Mouse (Mus musculus) gastrocnemius, postnatal 36 days (tissue): ENCODE results near the gene 2210010C04Rik. TPM values are rescaled to one million over a fixed set of nuclear protein-coding genes. Genes with fewer than 3 reads are reported as not detected.
"Not testable (repeated sequence)": the region's sequence is repeated elsewhere in the genome, so short reads cannot be mapped to it uniquely, and the experiment has no call there.

Experiments used
- DNase-seq, 2 experiments: peaks; one replicate each; pipeline ENCODE4 v3.0.0; 2022
- intact Hi-C: fragments of 180-260 bp; cut with DNase I; formaldehyde crosslinking; loops from one replicate; pipeline ENCODE4 v1.15.1; 2025
- total RNA-seq, 2 experiments: library from RNA; stranded (reverse); gene quantifications; 2 replicates each; pipeline ENCODE4 v1.2.3; 2021

2210010C04Rik gene
- total RNA-seq, 2 experiments from 2014 or later = not detected

DNA sequence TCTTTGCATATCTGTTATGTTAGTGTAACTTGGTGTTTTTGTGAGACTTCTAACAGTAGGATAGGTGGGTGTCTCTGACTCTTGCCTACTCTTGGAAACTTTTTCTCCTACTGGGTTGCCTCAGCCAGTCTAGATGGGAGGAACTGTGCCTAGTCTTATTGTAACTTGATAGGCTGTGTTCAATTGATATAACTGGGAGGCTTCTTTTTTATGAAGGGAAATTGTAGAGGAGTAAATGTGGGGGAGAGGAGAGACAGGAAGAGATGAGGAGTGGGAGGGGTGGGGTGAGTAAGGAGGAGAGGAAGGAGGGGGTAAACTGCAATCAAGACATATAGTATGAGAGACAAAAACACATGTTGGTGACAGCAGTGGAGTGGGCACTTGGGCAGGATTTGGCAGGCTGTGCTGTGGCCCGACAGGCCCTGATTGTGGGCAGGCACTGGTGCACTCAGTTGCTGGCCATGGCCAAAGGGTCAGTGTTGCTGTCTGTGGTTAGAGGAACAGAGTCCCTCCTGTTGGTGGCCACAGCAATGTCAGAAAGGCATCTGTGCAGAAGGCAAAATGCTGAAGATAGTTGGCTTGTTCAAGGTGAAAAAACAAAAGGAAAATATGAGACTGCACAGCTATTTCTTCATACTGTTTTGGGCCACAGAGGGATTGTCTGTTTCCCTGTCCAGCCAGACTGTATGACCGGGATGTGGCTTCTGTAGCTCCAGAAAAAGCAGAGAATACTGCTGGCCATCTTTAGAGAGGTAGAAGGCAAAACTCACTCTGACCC lies 9.2 kb downstream of the 2210010C04Rik start:
- DNase-seq = no peak
- intact Hi-C loops = no loop called here

DNA sequence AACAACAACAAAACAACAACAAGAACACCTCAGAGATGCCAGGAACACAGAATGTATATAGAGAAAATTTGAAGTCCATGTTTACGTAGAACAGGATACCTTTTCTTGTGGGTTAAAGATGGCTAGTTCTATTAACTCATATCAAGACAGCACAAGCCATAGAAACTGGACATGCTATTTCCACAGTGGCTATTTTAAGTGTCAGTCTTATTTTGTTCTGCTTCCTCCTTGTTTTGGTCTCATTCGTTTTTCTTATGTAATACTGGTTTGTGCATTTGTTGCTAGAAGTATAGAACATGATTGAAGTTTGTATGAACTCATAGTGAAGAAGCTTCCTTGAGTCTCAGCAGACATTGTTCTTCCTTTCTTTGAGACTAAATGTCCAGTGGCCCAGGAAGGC lies 16.2 kb downstream of the 2210010C04Rik start:
- intact Hi-C loops = no loop called here

GRCm38 (mm10) chr6:41018629-41019028 lies 16.7 kb downstream of the 2210010C04Rik start:
- intact Hi-C loops = no loop called here
- no peak for DNase-seq

More for the DNA sequence above, 16.2 kb downstream of the 2210010C04Rik start:
- no peak for DNase-seq

GRCm38 (mm10) chr6:41015065-41015464 lies 20.2 kb downstream of the 2210010C04Rik start:
- DNase-seq = no peak
- intact Hi-C loops = no loop called here

DNA sequence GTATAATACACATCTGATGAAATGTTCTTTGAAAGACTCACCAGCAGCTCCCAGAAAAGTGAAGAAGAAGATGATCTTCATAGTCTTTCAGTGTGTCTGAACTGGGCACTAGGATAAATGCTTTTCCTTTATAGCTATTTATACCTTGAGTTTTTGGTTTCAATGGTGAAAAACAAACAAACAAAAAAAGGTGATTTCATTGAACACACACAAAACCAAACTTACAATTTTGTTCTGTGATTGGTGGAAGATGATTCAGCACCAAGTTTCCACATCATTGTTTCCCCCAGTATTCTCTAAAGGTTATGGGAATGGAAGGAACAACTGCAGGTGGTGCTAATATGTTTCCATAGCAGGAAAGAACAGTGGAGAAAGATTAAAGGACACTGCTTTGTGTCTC lies 35.9 kb downstream of the 2210010C04Rik start, which contains the start of gene Gm2663:
Gene Gm2663 (minus strand): TSS at position 101 of the 400 bp plus-strand sequence.
- DNase-seq, intact Hi-C loops: not testable (repeated sequence)

Other genes starting within 250 kb of the 2210010C04Rik start
- gene Moxd2, start 148.0 kb downstream of the 2210010C04Rik start, total RNA-seq = not detected
- not detected for gene Prss58, start 135.1 kb downstream of the 2210010C04Rik start, total RNA-seq
- gene 1700074P13Rik, start 95.0 kb downstream of the 2210010C04Rik start, total RNA-seq = not detected
- not detected for gene Gm4744, start 83.6 kb downstream of the 2210010C04Rik start, total RNA-seq
- not detected for gene 1810009J06Rik, start 70.8 kb downstream of the 2210010C04Rik start, total RNA-seq
- not detected for gene Gm2663, start 36.0 kb downstream of the 2210010C04Rik start, total RNA-seq